Mouse (Mus musculus) neutrophil, adult 5-6 weeks (primary cell): Measurements from ENCODE around the gene Lgals9. TPM values are rescaled to one million over a fixed set of nuclear protein-coding genes. Genes with fewer than 3 reads are reported as not detected.
"Not testable (repeated sequence)": the region's sequence is repeated elsewhere in the genome, so short reads cannot be mapped to it uniquely, and the experiment has no call there.

Experiments used
- ATAC-seq: fragments of 151-379, 151-347 bp; 2 replicates; pipeline ENCODE4 v1.8.0; 2017; ENCODE audit warnings: mild to moderate bottlenecking, moderate TSS enrichment; ENCODE audit not compliant: insufficient number of reproducible peaks, poor library complexity, low FRiP score, severe bottlenecking; ENCODE audit errors: extremely low read depth
- total RNA-seq: library from RNA; stranded (forward); fragments of 200-1000 nt; gene quantifications from 2 replicates; pipeline ENCODE4 v1.2.3, GENCODE M21; 2017

Lgals9 gene
- total RNA-seq, 1 experiment from 2014 or later = 66.2 TPM

DNA sequence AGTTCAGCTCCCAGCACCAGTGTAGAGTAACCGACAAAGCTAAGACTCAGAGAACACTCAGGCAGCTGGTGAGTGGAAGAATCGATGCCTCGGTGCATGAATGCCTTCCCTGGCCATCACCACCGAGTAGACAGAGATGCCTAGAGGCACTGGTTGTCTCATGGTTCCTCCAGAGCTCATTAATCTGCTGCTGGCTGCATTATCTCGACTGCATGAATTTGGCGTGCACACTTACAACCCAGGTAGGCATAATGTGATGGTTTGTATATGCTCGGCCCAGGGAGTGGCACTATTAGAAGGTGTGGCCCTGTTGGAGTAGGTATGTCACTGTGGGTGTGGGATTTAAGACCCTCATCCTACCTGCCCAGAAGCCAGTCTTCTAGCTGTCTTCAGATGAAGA, 24.1 kb upstream of the Lgals9 start:
- no peak for ATAC-seq

DNA sequence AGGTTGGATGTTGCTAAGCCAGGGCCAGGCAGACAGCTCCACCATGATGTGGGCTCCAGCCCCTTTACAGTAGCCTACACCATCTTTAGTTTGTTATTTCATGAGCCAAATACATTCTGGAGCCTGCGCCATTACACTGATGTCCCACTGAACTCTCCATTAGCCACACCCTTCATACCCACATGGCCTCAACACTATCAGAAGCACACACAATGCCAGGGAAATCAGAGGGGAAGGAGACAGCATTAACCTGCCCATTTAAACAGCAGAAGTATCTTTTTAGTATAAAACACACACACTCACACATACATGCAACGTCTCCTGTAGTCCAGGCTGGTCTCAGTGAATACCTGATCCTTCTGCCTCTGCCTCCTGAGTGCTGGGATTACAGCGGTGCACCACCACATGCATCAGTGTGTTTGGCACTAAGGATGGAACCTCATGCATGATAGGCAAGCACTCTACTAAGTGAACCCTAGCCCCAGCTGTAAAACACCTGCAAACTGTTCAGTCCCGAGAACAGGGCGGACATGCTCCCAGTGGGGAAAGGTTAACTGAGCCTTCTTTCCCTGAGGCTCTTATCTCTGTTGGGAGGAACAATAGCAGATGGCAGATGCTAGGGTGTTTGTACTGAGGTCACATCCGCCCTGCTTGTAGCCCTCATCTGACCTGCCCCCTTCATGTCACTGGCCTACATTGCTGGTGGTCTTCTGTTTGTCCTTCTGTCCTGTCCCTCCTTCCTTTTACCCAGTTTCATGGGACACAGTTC, 23.4 kb upstream of the Lgals9 start:
- no peak for ATAC-seq

DNA sequence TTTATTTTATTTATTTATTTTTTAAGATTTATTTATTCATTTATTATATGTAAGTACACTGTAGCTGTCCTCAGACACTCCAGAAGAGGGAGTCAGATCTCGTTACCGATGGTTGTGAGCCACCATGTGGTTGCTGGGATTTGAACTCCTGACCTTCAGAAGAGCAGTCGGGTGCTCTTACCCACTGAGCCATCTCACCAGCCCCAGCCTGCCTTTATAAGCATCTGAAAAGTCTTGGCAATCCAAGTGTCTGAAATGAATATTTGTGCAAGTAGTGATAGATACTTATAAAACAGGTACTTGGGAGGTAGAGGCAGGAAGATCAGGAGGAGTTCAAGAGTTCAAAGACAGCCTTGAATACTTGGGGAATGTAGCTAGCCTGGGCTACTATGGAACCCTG, 22.6 kb upstream of the Lgals9 start:
- ATAC-seq = not testable (repeated sequence)

DNA sequence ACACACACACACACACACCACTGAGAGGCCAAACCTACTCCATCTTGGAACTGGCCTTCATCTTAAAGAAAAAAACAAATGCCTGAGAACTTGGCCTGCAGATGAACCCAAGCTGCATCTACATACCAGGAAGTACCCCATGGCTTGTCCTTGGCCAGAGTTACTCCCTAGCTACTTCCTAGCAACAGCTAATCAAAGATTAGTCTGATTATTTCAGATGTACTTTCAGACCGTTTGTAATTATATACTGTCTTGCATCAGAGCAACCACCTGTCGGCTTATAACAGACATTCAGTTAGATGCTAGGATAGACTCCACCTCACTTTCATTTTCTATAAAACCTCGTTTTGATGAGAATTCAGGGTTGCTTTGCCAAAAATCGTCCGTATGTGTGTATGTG, 21.7 kb upstream of the Lgals9 start:
- ATAC-seq = no peak

DNA sequence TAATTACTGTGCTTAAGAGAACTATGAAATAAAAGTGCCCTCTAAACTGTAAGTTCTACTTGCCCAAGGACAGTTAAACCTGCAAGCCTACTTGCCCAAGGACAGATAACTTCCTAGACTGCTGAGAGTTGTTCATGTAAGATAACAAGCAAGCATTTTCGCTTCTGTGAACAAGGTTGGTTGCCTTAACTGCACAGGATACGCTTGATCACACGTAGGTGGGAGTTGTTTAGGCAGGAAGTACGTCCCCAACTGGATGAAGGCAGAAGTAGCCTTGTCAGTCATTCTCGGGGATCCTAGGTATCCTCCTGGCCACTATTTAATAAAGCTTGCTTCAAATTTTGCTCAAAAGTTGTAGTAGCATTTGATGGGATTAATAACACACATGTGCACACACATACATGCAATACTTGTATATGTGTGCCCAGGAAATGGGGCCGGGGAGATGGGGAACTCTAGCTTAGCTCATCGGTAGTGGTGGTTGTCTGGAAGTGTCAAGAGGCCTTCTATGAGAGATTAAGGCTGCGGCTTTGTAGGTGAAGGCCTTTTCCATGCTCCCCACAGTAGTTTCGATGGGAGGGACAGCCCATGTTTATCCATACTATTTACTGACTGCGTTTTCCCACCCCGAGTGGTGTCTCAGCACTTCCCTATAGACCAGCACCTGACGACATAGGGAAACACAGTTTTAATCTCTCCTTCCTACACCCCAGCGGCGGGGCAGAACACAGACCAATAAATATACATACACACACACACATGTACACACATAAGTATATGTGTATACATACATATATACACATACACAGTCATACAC, 21.0 kb upstream of the Lgals9 start:
- ATAC-seq = peak; percentile 62; the same call in 1 of the 2 replicates

DNA sequence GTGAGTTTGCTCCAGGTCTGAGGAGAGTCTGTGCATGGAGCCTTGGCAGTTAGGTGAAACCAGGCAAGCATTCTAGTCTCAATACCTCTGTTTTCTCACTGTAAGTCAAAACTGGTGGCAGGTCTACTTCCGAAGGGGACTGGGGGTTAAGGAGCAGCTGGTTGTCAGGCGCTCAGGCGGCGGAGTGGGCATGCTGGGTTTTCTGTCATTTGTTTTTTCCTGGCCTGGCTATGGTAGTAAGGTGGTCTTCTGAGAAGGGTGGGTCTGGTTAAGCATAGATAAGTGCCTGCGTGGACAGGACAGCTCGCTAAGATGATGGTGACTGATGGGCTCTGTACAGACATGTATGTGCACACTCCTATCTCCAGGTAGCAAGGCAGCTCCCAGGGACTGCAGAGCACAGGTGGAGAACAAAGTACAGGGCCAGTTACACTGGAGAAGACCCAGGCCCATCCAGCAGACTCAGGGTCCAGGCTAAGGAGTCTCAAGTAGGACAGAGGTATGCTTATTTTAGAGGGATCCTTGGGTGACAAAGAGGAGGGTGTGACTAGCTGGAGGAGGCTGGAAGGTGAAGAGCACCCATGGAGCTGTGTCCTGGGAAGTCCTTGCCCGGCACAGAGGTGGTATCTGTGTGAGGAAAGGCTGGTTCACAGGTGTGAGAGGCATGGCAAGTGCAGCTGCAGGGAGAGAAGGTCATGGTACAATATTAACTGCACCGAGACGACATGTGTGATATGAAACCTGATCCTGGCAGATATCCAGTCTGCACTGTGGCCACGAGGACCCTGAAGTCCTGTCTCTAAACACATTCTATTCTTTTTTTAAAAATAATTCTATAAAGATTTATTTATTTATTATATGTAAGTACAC, 19.3 kb upstream of the Lgals9 start:
- ATAC-seq = no peak

DNA sequence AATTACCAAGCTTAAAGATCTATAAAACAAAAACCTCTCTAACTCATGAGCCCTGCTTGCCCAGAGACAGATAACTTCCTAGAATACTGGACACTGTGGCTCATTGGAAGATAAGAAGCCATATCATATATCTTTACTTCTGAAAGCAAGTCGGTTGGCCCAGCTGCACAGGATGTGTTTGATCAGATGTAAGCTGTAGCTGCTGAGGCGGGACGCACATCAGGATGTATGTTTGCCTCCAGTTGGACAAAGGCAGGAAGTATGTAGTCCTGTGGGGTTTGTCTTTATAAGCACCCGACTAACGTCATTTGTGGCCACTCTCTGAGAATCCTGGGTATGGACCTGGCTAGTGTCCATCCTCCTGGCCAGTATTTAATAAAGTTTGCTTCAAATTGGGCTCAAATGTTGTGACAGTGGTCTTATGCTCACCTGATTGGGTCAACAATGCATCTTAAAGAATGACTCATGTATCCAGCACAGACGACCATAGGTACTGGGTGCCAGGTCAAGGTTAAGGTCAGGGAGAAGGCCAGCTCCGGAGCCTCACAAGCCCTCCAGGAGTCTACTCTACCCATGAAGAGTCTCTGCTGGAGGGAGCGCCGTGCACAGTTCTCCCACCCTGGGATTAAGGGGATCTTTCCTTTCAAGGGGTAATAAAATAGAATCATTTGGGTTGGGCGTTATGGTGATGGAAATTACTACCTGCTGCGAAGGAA, 18.5 kb upstream of the Lgals9 start:
- ATAC-seq = peak; percentile 55; the same call in 1 of the 2 replicates

DNA sequence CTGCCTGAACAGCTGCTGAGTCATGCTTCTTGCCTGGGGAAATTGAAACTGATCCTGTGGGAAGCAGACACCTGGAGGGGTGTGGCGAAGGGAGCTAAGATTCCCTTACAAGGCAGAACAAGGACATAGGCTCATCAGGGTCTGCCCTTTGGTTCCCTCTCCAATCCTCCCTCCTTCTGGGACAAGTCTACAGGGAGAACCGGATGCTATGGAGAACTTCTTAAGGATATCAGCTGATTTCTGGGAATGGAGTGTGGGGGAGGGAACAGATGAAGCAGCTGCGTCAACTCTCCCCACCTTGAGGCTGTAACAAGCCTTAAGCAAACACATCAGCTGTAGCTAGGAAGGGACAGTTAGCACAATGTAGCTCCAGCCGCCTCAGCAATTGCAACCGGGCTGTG, 17.8 kb upstream of the Lgals9 start:
- no peak for ATAC-seq

DNA sequence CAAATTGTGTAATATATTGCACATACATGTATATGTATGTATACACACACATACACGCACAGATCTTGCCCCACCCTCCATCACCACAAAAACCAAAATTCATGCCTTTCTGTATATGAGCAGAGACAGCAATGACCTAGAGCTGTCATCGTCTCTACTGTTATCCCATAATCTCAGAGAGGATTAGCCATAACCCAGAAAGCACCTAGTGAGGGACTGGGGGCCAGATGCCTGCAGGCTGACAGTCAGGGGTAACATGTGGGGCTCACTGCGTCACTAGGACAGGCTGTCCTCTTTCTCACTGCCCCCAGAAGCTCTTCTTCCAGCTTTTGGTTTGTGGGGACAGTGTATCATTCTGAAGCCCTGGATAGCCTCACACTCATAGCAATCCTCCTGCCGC, 17.1 kb upstream of the Lgals9 start:
- ATAC-seq = no peak

DNA sequence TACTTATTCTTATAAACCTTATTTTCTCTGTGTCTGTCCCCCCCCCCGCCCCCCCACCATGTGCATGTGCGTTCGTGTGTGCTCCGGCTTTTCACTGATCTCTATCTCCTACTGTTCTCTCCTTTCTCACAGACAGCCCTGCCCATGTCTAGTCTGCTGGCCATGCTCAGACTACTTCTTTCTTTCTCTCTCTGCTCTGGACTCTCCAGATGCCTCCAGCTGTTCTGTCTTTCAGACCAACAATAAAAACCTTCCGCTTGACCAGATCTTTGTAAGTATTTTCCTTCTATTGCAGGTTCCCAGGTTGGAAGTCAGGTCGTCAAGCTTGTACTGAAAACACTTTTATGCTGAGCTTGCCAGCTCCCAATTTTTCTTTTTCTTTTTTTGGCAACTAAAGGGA, 14.4 kb upstream of the Lgals9 start:
- ATAC-seq = no peak

DNA sequence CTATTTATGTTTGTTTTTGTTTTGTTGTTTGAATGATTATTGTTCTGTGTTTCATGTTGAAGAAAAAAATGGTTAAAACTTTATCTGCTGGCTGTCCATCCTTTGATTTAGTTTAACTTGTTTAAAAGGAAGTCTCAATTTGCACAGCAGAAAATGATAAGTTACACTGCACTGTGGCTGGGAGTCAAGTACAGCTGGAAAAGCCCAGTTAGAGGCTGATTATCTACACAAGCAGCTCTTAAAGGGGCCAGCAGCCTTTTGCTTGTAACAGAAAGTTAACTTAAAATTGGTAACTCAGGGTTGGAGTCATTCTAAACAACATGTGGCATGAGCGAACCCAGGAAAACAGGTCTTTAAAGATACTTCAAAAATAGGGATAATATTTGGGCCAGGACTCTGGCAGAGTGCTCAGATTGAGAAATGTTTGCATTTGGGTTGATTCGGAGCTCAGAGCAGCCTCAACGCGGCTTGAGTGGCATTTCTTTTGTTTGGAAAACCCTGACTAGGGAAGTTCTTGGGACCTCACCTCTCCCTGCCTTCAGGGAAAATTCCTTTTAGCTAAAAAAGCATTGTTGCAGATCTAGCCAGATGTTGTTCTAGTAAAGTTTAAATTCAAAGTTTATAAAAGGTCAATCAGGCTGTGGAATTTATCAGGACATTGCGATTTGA, 6.3 kb upstream of the Lgals9 start:
- not testable (repeated sequence) for ATAC-seq

DNA sequence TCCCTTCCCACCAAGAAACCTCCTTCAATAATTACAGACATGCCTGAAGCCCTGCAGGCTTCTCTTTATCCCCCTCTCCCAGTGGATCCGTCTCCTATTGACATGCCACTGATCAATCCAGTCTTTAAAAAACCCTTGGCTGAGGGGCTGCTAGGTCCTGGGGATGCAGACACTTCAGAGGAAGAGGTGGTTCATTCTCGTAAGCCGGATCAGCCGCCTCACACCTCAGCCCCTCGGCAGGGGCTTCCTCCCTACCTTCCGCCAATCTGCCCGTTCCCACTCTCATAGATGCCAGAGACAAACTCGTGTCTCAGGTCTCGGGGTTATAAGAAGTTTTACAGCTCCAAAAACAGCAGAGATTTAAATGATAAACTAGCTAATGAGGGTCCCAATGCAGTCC, 5.3 kb upstream of the Lgals9 start:
- no peak for ATAC-seq

DNA sequence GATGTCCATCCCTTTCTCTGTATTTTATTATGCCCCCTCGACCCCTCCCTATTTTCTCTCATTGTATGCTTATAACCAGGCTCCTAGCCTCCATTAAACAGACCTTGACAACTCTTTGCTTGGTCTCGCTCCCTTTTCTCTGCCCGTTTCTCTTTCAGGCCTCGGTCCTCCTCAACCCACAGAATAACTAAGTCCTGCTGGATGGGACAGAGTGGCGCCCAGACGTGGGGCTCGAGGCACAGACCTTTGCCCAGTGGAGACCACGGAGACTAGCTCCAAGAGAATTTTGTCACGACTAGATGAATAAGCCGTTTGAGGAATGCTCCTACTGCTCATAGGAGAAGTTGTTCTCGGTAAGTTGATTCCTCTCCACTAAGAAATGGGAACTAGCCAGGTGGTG, 4.5 kb upstream of the Lgals9 start:
- not testable (repeated sequence) for ATAC-seq

DNA sequence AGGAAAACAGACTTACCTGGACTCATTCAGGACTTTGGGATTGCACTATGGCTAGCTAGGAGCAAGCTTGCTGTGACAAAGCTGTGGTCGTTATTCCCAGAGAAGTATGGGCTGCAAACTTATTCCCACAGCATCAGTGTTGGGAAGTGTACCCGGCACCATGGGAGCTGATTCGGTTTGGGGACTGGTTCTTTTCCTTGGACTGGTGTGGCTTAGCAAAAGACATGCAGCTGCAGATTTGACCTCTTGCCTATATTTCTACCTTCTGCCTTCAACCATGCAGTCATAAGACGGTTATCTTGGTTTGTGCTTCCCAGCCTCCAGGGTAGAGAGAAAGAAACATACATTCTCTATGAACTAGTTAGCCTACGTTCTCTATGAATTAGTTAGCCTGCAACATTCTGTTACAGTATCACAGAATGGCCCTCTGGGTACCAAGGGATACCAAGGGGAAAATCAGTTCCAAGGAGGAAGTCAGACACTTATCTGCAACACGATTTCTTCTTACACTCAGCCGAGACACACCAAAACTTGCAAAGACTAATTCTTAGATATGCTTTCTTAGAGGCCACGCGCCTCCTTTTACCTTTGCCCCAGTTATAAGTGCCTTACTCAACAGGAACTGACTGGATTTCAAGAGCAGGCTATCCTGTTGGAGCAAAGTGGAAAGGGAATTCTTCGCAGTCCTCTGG, 1.7 kb upstream of the Lgals9 start:
- ATAC-seq = no peak

DNA sequence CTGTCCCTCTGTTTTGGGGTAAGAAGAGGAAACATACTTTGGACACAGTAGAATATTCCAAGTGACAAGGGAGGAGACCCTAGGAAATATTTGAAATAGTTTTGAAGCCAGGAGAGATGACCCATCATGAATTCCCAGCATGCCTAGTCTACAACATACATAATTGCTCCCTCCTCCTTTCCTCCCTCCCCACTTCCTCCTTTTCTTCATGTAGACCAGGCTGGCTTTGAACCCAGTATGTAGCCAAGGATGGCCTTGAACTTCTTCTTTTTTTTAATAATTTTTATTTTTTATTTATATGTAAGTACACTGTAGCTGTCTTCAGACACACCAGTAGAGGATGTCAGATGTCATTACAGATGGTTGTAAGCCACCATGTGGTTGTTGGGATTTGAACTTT, 759 bp upstream of the Lgals9 start:
- ATAC-seq = no peak

DNA sequence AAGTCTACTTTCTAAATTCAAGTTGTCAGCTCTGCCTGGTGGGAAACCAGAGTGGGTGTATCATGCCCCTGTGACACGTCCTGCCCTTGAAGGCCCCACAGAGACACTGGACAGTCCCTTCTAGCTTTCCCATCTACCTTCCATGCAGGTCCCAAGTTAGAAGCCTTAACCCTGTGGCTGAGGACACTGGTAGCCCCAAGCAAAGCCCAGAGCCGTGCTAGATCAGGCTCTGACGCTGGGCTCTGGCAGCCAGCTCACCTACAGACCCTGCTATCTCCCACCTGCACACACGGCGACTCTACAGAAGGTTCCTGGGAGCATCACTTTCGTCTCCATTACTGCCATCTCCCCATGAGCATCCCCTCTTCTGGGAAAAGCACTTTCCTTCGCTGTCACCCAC, 1.2 kb downstream of the Lgals9 start:
- no peak for ATAC-seq

DNA sequence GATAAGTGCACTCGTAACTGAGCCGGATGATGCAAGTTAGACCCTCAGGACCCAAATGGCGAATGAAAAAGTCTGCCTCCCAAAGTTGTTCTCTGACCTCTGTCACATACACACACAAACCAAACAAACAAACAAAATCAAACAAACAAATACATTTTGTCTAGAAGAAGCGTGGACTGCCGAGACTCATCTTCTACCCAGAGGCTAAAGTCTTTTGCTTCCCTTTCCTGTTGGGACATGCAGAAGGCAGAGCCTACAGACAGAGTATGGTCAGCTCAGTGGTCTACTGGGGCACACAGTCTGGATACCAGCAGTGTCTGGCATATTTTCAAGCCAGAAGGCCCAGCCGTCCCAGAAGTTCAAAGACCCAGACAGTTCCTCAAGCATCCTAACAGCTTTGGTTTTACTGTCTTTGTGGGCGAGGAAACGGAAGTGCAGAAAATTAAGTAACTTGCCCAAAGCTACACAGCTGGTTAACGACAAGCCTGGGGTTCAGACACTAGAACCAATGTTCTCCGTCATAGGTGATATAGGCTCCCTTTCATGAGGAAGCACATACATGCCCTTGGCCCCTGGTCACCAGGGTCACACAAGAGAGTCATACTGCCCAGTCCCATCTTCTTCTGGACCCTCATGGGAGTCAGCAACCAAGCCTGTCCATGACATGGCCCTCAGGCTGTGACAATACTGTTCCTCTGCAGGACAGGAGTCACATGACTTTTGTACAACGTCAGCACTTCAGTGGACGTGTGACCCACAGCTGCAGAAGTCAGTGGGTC, 2.0 kb downstream of the Lgals9 start:
- ATAC-seq = peak; percentile 49
